Mouse (Mus musculus) forebrain, embryonic 16.5 days (tissue): ENCODE measurements around the gene Rrad. TPM values are rescaled to one million over a fixed set of nuclear protein-coding genes. Genes with fewer than 3 reads are reported as not detected.

ENCODE experiments used
- ATAC-seq: fragments of 200-750 bp; cut with Nextera tagmentation; 2 replicates; pipeline ENCODE4 v1.8.0; 2017; ENCODE audit warnings: mild to moderate bottlenecking, moderate library complexity
- H3K27ac ChIP-seq: fragments of 300-500 bp; sonication (generic); 2 replicates; pipeline ENCODE4 v1.5.1; 2014; ENCODE audit warnings: low read length, control low read depth
- H3K27me3 ChIP-seq: fragments of 300-500 bp; sonication (generic); replicated peaks from 2 replicates; pipeline ENCODE4 v1.6.1; 2014; ENCODE audit warnings: low read length; ENCODE audit not compliant: control insufficient read depth, insufficient read depth
- H3K36me3 ChIP-seq: fragments of 300-500 bp; sonication (generic); 2 replicates; pipeline ENCODE4 v1.6.1; 2014; ENCODE audit not compliant: control insufficient read depth, insufficient read depth
- H3K4me1 ChIP-seq: fragments of 300-500 bp; sonication (generic); replicated peaks from 2 replicates; pipeline ENCODE4 v1.6.1; 2014; ENCODE audit warnings: low read length; ENCODE audit not compliant: control insufficient read depth, insufficient read depth
- H3K4me2 ChIP-seq: fragments of 300-500 bp; sonication (generic); 2 replicates; pipeline ENCODE4 v1.6.1; 2014; ENCODE audit warnings: mild to moderate bottlenecking, low read length, control low read depth
- H3K4me3 ChIP-seq: fragments of 300-500 bp; sonication (generic); replicated peaks from 2 replicates; pipeline ENCODE4 v1.5.1; 2014; ENCODE audit warnings: mild to moderate bottlenecking, low read length, control low read depth
- H3K9ac ChIP-seq: fragments of 300-500 bp; sonication (generic); replicated peaks from 2 replicates; pipeline ENCODE4 v1.6.1; 2014; ENCODE audit warnings: low read depth, low read length, control low read depth
- H3K9me3 ChIP-seq: fragments of 300-500 bp; sonication (generic); 2 replicates; pipeline ENCODE4 v1.6.1; 2016; ENCODE audit warnings: low read length; ENCODE audit not compliant: control insufficient read depth
- WGBS: fragments of 180-500 bp; shearing (Covaris S2); extraction: QIAGEN DNeasy Blood & Tissue Kit; methylation state at CpG from one replicate; pipeline ENCODE4 v1.1.7; 2014; 5-methylcytosine and 5-hydroxymethylcytosine counted together
- polyA plus RNA-seq: library from polyadenylated mRNA; unstranded; fragments of >200 nt; fragmentation: Nextera tagmentation; extraction: Ambion mirVana; gene quantifications from 2 replicates; pipeline ENCODE4 v1.2.1, GENCODE M21; 2015

Gene Rrad
- polyA plus RNA-seq, 1 experiment from 2014 or later = 2.4 TPM

DNA sequence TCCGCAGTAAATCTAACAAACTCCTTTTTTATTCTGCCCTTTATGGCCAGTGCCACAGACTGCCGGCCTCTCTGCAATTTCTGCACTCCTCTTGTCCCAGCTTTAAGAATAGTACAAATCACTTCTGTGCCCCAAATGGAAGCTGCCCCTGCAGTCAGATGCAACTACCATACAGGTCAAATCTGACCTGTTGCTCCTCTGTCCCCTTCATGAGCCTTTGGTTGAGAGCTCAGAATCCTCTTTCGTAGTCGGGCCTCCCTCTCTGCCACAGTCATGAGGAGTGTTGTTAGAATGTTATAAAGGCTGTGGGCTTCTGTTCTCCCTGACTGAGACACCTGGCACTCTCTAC lies 27.9 kb downstream of the Rrad start:
- WGBS = 62% methylated on average over 4 of the region's 4 CpGs
- no peak overlapping the region for H3K9ac ChIP-seq
- H3K36me3 ChIP-seq = no peaks in the 10 kb centered on the region
- no peak overlapping the region for H3K4me2 ChIP-seq
- 0 out of 2 replicates have a peak, but pooled peaks cover 3% of the 10 kb centered on the region for H3K4me1 ChIP-seq
- no peak overlapping the region for H3K27ac ChIP-seq
- H3K4me3 ChIP-seq = no peak overlapping the region
- 0 out of 2 replicates have a peak, but pooled peaks cover 3% of the 10 kb centered on the region for H3K27me3 ChIP-seq
- ATAC-seq = no peak
- H3K9me3 ChIP-seq = no peaks in the 10 kb centered on the region

DNA sequence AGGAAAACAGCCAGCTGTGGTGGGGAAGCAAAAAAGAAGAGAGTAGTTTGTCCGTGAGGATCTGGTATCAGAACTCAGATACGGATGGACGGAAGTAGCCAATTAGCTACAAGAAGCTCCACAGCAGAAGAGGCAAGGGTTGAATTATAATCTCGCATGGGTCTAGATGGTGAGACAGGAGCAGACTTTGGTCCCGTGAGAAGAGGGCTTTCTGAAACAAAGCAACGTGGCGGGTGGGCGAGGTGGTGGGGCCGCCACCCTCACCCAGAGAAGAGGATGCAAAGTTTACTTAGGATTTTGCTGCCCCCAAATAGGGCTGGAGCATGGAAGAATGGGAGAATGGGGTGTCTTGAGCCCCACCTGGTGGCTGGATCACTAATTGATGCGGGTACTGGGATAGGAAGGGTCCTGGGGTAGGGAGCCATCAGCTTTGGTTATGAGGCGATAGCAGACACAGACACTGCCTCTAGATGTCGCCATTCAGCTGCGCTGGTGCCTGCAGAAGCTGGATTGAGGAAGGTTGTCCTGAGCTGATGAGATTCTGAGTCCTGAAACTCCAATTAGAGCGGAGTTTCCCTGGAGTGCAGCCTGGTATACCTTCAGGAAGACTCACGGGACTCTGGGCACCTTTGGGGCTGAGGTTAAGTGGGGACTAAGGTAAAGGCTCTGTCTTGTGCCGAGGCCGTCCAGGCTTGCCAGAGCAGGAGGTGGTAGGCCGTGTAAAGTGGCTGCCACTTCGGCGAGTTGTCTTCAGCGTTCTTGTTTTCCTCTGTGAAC lies 28.5 kb downstream of the Rrad start:
- peaks cover 5% of the 10 kb centered on the region; the same call in 1 of the 2 replicates for H3K4me1 ChIP-seq
- ATAC-seq = peak; percentile 96
- peak overlapping the region; percentile 44 for H3K4me2 ChIP-seq
- H3K27me3 ChIP-seq = 0 out of 2 replicates have a peak, but pooled peaks cover 3% of the 10 kb centered on the region
- H3K9ac ChIP-seq = 0 out of 2 replicates have a peak overlapping the region, but pooled peaks have one; percentile 12
- H3K9me3 ChIP-seq = no peaks in the 10 kb centered on the region
- no peaks in the 10 kb centered on the region for H3K36me3 ChIP-seq
- peak overlapping the region; percentile 17 for H3K4me3 ChIP-seq
- WGBS = 20% methylated on average over 21 of the region's 21 CpGs
- H3K27ac ChIP-seq = no peak overlapping the region

DNA sequence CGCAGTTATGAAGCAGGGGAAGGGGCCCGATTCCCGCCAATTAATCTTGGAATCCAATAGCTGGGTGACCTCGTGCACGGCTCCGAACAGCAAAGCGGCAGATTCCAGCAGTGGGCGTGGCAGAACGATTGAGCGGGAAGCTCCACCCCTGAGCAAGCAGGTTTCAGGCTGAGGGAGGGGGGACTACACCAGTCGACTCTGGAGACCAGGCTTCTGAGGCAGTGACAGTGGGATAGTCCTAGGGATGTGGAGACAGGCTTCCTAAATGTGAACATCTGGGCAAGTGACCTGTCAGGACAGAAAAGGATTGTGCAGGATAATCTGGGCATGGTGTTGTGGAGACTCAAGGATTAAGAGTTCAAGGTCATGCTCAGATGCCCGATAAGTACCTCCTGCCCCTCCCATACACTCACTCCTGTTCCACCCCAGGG lies 29.2 kb downstream of the Rrad start:
- no peaks in the 10 kb centered on the region for H3K9me3 ChIP-seq
- H3K9ac ChIP-seq = no peak overlapping the region
- H3K4me2 ChIP-seq = peak overlapping the region; percentile 35
- ATAC-seq = peak; percentile 19; the same call in 1 of the 2 replicates
- no peaks in the 10 kb centered on the region for H3K36me3 ChIP-seq
- no peak overlapping the region for H3K4me3 ChIP-seq
- no peak overlapping the region for H3K27ac ChIP-seq
- H3K27me3 ChIP-seq = 0 out of 2 replicates have a peak, but pooled peaks cover 3% of the 10 kb centered on the region
- H3K4me1 ChIP-seq = peaks cover 6% of the 10 kb centered on the region; the same call in 1 of the 2 replicates
- WGBS = 3% methylated on average over 12 of the region's 12 CpGs

DNA sequence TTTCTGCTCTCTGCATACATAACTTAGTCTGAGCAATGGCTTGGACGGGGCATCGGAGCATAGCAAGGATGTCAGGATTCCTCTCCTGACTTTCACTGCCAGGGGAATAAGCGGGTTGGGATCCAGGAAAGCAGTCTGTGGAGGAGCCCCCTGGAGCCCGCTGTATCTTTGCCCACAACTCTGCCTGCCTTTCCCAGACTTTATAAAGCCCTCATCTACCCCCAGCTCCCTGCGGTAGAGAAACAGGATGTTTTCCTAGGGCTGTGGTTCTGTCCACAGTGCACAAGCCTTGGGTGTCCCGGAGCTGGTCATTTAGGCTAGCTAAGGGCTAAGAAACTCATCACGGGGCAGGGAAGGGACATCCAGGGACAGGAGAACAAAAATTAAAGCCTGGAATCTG lies 29.7 kb downstream of the Rrad start:
- 35% methylated on average over 7 of the region's 7 CpGs for WGBS
- H3K27me3 ChIP-seq = 0 out of 2 replicates have a peak, but pooled peaks cover 3% of the 10 kb centered on the region
- no peak overlapping the region for H3K4me3 ChIP-seq
- H3K4me2 ChIP-seq = no peak overlapping the region
- no peaks in the 10 kb centered on the region for H3K9me3 ChIP-seq
- no peak overlapping the region for H3K27ac ChIP-seq
- H3K4me1 ChIP-seq = peaks cover 6% of the 10 kb centered on the region; the same call in 1 of the 2 replicates
- H3K9ac ChIP-seq = no peak overlapping the region
- H3K36me3 ChIP-seq = no peaks in the 10 kb centered on the region
- no peak for ATAC-seq

DNA sequence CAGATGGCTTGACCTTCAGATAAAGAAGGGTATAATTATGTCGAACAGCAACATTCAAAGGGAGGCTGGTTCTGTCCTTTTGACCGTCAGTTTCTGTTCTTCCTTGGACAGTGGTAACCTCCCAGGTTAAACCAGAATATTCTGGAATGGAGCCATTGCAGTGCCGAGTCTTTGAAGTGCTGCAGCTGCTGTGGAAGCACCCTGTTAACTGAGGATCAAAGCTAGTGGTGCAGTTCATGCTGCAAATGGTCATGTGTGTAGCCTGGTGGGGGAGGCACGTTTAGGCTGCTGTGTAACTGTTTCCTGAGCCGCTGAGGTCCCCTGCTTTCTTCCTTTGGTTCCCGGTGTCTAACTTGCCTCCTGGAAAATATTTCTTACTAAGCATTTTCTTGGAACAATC lies 32.6 kb downstream of the Rrad start:
- Histone ChIP-seq H3K9ac (no peak overlapping the region), H3K4me3 (no peak overlapping the region), H3K9me3 (no peaks in the 10 kb centered on the region), H3K27ac (no peak overlapping the region), H3K36me3 (peaks cover 10% of the 10 kb centered on the region; the same call in 1 of the 2 replicates), H3K4me1 (peaks cover 6% of the 10 kb centered on the region; the same call in 1 of the 2 replicates), H3K4me2 (no peak overlapping the region), H3K27me3 (0 out of 2 replicates have a peak, but pooled peaks cover 3% of the 10 kb centered on the region)
- ATAC-seq = no peak
- 59% methylated on average over 6 of the region's 6 CpGs for WGBS

DNA sequence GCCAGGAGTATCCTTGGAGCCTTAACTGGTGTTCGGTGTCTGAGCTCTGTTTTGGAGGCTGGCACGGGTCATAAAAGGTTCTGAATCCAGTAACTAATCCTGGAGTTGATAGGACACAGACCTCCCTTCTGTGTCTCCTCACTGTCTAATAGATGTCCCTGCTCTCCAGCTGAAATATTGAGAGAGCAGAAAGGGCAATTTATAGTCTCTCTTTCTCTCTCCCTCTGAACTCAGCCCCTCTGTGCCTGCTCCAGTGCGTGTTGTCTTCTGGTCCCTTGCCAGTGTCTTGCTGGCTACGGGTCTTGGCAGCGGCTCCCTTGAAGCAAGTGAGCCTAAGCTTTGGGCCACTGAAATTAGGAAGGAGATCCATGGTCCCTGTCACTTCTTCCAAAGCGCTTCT lies 33.5 kb downstream of the Rrad start:
- Histone ChIP-seq H3K9ac (no peak overlapping the region), H3K27me3 (0 out of 2 replicates have a peak, but pooled peaks cover 3% of the 10 kb centered on the region), H3K27ac (no peak overlapping the region), H3K4me1 (peaks cover 6% of the 10 kb centered on the region; the same call in 1 of the 2 replicates), H3K4me2 (no peak overlapping the region), H3K4me3 (no peak overlapping the region), H3K9me3 (no peaks in the 10 kb centered on the region), H3K36me3 (peaks cover 10% of the 10 kb centered on the region; the same call in 1 of the 2 replicates)
- WGBS = 67% methylated on average over 6 of the region's 6 CpGs
- no peak for ATAC-seq

DNA sequence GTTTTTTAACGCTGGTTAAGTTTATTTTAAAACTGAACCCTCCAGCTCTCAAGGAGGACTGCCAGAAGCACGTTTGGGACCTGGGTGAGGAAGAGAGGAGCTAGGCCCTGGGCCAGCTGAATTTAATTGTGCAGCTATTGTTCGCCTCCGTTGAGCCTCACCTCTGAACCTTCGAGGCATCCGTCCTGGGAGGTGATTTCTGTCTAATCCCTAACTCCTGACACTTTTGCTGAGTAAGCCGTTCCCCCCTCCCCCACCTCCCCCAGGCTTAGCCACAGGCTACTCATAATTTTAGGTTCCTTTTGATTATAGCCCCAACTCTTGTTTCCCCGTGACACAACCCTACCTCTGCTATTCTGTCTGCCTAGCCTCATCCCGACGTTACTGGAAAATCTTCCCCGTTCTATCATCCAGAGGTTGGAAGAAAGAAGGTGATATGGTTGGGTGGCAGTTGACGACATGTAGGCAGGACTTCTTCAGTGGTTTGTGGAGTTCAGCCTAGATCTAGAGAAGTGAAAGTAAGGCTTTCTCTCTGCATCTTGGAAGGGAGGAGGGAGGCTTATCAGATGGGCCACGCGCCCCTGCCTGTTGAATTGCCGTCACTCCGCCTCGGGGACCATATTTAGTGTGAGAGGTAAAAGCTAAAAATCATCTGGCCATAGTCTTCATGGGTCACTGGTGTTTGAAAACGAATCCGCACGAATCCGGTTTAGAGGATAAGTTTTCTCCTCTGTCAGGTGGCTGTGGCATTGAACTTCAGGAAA lies 35.2 kb downstream of the Rrad start:
- peaks cover 11% of the 10 kb centered on the region for H3K4me1 ChIP-seq

DNA sequence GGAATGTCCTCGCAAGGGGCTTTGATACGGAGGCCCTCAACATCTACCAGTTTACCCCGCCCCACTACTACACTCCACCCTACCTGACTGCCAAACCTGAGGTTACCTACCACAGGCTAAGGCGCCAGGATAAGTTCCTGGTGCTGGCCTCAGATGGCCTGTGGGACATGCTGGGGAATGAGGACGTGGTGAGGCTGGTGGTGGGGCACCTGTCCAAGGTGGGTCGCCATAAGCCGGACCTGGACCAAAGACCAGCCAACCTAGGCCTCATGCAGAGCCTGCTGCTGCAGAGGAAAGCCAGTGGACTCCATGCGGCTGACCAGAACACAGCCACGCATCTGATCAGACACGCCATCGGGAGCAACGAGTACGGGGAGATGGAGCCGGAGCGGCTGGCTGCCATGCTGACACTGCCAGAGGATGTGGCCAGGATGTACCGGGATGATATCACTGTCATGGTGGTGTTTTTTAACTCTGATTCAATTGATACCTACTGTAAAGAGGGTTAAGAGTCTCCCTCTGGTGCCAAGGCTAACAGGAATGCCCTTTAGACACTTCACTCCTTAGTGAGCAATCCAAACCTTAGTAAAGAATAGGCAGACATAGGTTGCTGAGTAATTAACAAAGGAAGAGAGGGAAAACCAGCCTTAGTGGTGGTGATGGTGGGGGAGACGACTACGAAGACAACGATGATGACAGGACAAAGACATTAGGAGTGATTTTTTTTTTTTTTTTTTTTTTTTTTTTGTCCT lies 36.3 kb downstream of the Rrad start:
- Histone ChIP-seq H3K9me3 (no peaks in the 10 kb centered on the region), H3K4me2 (no peak overlapping the region), H3K4me3 (no peak overlapping the region), H3K27ac (no peak overlapping the region), H3K9ac (no peak overlapping the region), H3K36me3 (peaks cover 10% of the 10 kb centered on the region; the same call in 1 of the 2 replicates), H3K4me1 (peaks cover 13% of the 10 kb centered on the region), H3K27me3 (no peaks in the 10 kb centered on the region)
- WGBS = 97% methylated on average over 19 of the region's 19 CpGs
- ATAC-seq = no peak

More for the DNA sequence above, 35.2 kb downstream of the Rrad start:
- peaks cover 10% of the 10 kb centered on the region; the same call in 1 of the 2 replicates for H3K36me3 ChIP-seq
- H3K9ac ChIP-seq = no peak overlapping the region
- no peak overlapping the region for H3K4me3 ChIP-seq
- no peak for ATAC-seq
- H3K27me3 ChIP-seq = no peaks in the 10 kb centered on the region
- no peak overlapping the region for H3K4me2 ChIP-seq
- 87% methylated on average over 21 of the region's 21 CpGs for WGBS
- no peaks in the 10 kb centered on the region for H3K9me3 ChIP-seq
- H3K27ac ChIP-seq = no peak overlapping the region
